Mouse (Mus musculus) layer of hippocampus, adult 8-10 months (tissue): ENCODE measurements at regions not wholly inside any gene's neighbourhood (a gene's known extent, or its start where the extent isn't known, plus 50 kb on each side); places are given as distances from the start of the nearest gene placed in this dataset.

ENCODE experiments used
- DNase-seq, 2 experiments: peaks; one replicate each; pipeline ENCODE4 v3.0.0; 2022; ENCODE audit warnings: low spot score in 2 of 2

GRCm38 (mm10) chr1:71909508-71910124 lies 256.6 kb upstream of the Fn1 start:
- no peak for DNase-seq

GRCm38 (mm10) chr1:71904376-71904948 lies 251.5 kb upstream of the Fn1 start:
- no peak for DNase-seq

- DNase-seq = no peak
Observed at GRCm38 (mm10) chr1:71900106-71901074, 247.4 kb upstream of the Fn1 start.

- DNase-seq = no peak
Observed at GRCm38 (mm10) chr1:71899128-71899527, 246.1 kb upstream of the Fn1 start.

- peak in 1 of 2 experiments; percentile 9 for DNase-seq
Observed at GRCm38 (mm10) chr1:71898198-71898597, 245.2 kb upstream of the Fn1 start.

GRCm38 (mm10) chr1:71897464-71898051 lies 244.6 kb upstream of the Fn1 start:
- peak in 1 of 2 experiments; percentile 14 for DNase-seq

- DNase-seq = no peak
Observed at GRCm38 (mm10) chr1:71896141-71896725, 243.2 kb upstream of the Fn1 start.

GRCm38 (mm10) chr1:71893636-71894035 lies 240.6 kb upstream of the Fn1 start:
- no peak for DNase-seq

- no peak for DNase-seq
Observed at GRCm38 (mm10) chr1:71887809-71888208, 234.8 kb upstream of the Fn1 start.

GRCm38 (mm10) chr1:71886903-71887302 lies 233.9 kb upstream of the Fn1 start:
- DNase-seq = no peak

- DNase-seq = no peak
Observed at GRCm38 (mm10) chr1:71886233-71886632, 233.2 kb upstream of the Fn1 start.

- no peak for DNase-seq
Observed at GRCm38 (mm10) chr1:71881851-71882250, 228.9 kb upstream of the Fn1 start.

GRCm38 (mm10) chr1:71881191-71881590 lies 228.2 kb upstream of the Fn1 start:
- DNase-seq = no peak

GRCm38 (mm10) chr1:71880480-71880879 lies 227.5 kb upstream of the Fn1 start:
- DNase-seq = no peak

- DNase-seq = no peak
Observed at GRCm38 (mm10) chr1:71876712-71877401, 223.9 kb upstream of the Fn1 start.

GRCm38 (mm10) chr1:71874037-71874436 lies 221.0 kb upstream of the Fn1 start:
- no peak for DNase-seq

GRCm38 (mm10) chr1:71865670-71866069 lies 212.7 kb upstream of the Fn1 start:
- DNase-seq = no peak

- DNase-seq = no peak
Observed at GRCm38 (mm10) chr1:71864749-71865148, 211.7 kb upstream of the Fn1 start.

- no peak for DNase-seq
Observed at GRCm38 (mm10) chr1:71853212-71853611, 200.2 kb upstream of the Fn1 start.

- no peak for DNase-seq
Observed at GRCm38 (mm10) chr1:71851268-71851667, 198.3 kb upstream of the Fn1 start.

- DNase-seq = no peak
Observed at GRCm38 (mm10) chr1:71848656-71849055, 195.7 kb upstream of the Fn1 start.
